Mouse (Mus musculus) natural killer cell, adult 2 months (primary cell): Measurements from ENCODE around the gene Prtg.

Source experiments
- DNase-seq, 2 experiments: peaks; one replicate each; pipeline ENCODE4 v3.0.0; 2022; ENCODE audit warnings: low spot score in 2 of 2

Gene Prtg

GRCm38 (mm10) chr9:72806731-72807419 lies at the start of gene Prtg:
Gene Prtg, plus strand, starts transcription at chr9:72806874.
- DNase-seq = no peak

- DNase-seq = no peak
These were observed 49.5 kb upstream of the Prtg start for GRCm38 (mm10) chr9:72757143-72757542.

- DNase-seq = no peak
These were observed 48.0 kb upstream of the Prtg start for GRCm38 (mm10) chr9:72758705-72759131.

- no peak for DNase-seq
These were observed 43.5 kb upstream of the Prtg start for GRCm38 (mm10) chr9:72763050-72763718.

- DNase-seq = peak; percentile 77 to 88
These were observed 39.8 kb upstream of the Prtg start for GRCm38 (mm10) chr9:72766789-72767349.

GRCm38 (mm10) chr9:72775022-72775421 lies 31.7 kb upstream of the Prtg start:
- no peak for DNase-seq

- no peak for DNase-seq
These were observed 27.7 kb upstream of the Prtg start for GRCm38 (mm10) chr9:72779004-72779403.

- DNase-seq = no peak
These were observed 26.9 kb upstream of the Prtg start for GRCm38 (mm10) chr9:72779733-72780132.

GRCm38 (mm10) chr9:72780694-72781093 lies 26.0 kb upstream of the Prtg start:
- no peak for DNase-seq

- DNase-seq = no peak
These were observed 25.2 kb upstream of the Prtg start for GRCm38 (mm10) chr9:72781466-72781865.

- DNase-seq = no peak
These were observed 24.6 kb upstream of the Prtg start for GRCm38 (mm10) chr9:72782121-72782520.

- DNase-seq = no peak
These were observed 18.9 kb upstream of the Prtg start for GRCm38 (mm10) chr9:72787732-72788131.

- DNase-seq = no peak
These were observed 16.0 kb upstream of the Prtg start for GRCm38 (mm10) chr9:72790530-72791212.

GRCm38 (mm10) chr9:72791213-72791582 lies 15.5 kb upstream of the Prtg start:
- DNase-seq = no peak

GRCm38 (mm10) chr9:72791681-72792080 lies 15.0 kb upstream of the Prtg start:
- peak in 1 of 2 experiments; percentile 13 for DNase-seq

- no peak for DNase-seq
These were observed 11.4 kb upstream of the Prtg start for GRCm38 (mm10) chr9:72795243-72795642.

- peak; percentile 12 to 17 for DNase-seq
These were observed 9.5 kb upstream of the Prtg start for GRCm38 (mm10) chr9:72797136-72797621.

GRCm38 (mm10) chr9:72803280-72803679 lies 3.4 kb upstream of the Prtg start:
- no peak for DNase-seq

- DNase-seq = no peak
These were observed 528 bp upstream of the Prtg start for GRCm38 (mm10) chr9:72806146-72806545.

- no peak for DNase-seq
These were observed 839 bp downstream of the Prtg start for GRCm38 (mm10) chr9:72807420-72808005.

GRCm38 (mm10) chr9:72808176-72808575 lies 1.5 kb downstream of the Prtg start:
- DNase-seq = no peak

- no peak for DNase-seq
These were observed 1.9 kb downstream of the Prtg start for GRCm38 (mm10) chr9:72808586-72808985.
